Comparison of ENCODE assay signal across 8 mouse cellular contexts in genomic region chr6:126938047-126938446, GRCm38 (mm10). TPM values are rescaled to one million over a fixed set of nuclear protein-coding genes. Genes with fewer than 3 reads are reported as not detected.
DNase-seq lines count a peak whose midpoint lies in the region; ATAC-seq and TF ChIP-seq lines count a peak whose summit lies in the region.

No protein-coding gene starts in this region.

- TF ChIP-seq EP300 in heart, postnatal 0 days (IDR thresholded peaks at IDR 0.05; ENCODE audit: low read depth), result no peak

- peaks cover 23% of the 10 kb centered on the region; the same call in 1 of the 2 replicates for H3K36me3 ChIP-seq in kidney, embryonic 14.5 days (ENCODE audit: control insufficient read depth, insufficient read depth, low read length)
- peaks cover 49% of the 10 kb centered on the region for H3K36me3 ChIP-seq in G1E (replicated peaks)
- H3K36me3 ChIP-seq in heart, postnatal 0 days (replicated peaks; ENCODE audit: control insufficient read depth, insufficient read depth, low read length), result peaks cover 30% of the 10 kb centered on the region
- H3K36me3 ChIP-seq in midbrain, embryonic 12.5 days, result peaks cover 15% of the 10 kb centered on the region

- H3K9ac ChIP-seq in kidney, embryonic 14.5 days (ENCODE audit: low read depth, low read length), result peak overlapping the region; percentile 76; the same call in 1 of the 2 replicates
- H3K9ac ChIP-seq in heart, postnatal 0 days (replicated peaks; ENCODE audit: low read depth, low read length), result no peak overlapping the region
- 0 out of 2 replicates have a peak overlapping the region, but pooled peaks have one; percentile 79 for H3K9ac ChIP-seq in midbrain, embryonic 12.5 days (replicated peaks)

- H3K4me1 ChIP-seq in kidney, embryonic 14.5 days (ENCODE audit: control insufficient read depth, insufficient read depth, low read length), result peaks cover 11% of the 10 kb centered on the region; the same call in 1 of the 2 replicates
- H3K4me1 ChIP-seq in G1E (ENCODE audit: insufficient read depth, low read depth, low read length), result peaks cover 33% of the 10 kb centered on the region
- H3K4me1 ChIP-seq in heart, postnatal 0 days (ENCODE audit: control insufficient read depth, insufficient read depth), result peaks cover 20% of the 10 kb centered on the region
- H3K4me1 ChIP-seq in midbrain, embryonic 12.5 days, result peaks cover 31% of the 10 kb centered on the region

- no peak overlapping the region for H3K27ac ChIP-seq in kidney, embryonic 14.5 days (ENCODE audit: low read depth, low read length)
- no peak overlapping the region for H3K27ac ChIP-seq in heart, postnatal 0 days (ENCODE audit: low read depth)
- H3K27ac ChIP-seq in midbrain, embryonic 12.5 days (replicated peaks), result no peak overlapping the region

- peak; percentile 13; the same call in 1 of the 2 replicates for TF ChIP-seq CTCF in G1E (IDR thresholded peaks at IDR 0.05; ENCODE audit: low read depth, low read length)
- TF ChIP-seq CTCF in heart, postnatal 0 days (IDR thresholded peaks at IDR 0.05; ENCODE audit: low read depth), result no peak

- peak overlapping the region; percentile 73 for H3K4me3 ChIP-seq in kidney, embryonic 14.5 days (ENCODE audit: low read length)
- peak overlapping the region; percentile 84 for H3K4me3 ChIP-seq in G1E (ENCODE audit: low read depth, low read length)
- H3K4me3 ChIP-seq in heart, postnatal 0 days (ENCODE audit: low read depth, low read length), result peak overlapping the region; percentile 71
- H3K4me3 ChIP-seq in midbrain, embryonic 12.5 days, result peak overlapping the region; percentile 78

- no peaks in the 10 kb centered on the region for H3K27me3 ChIP-seq in kidney, embryonic 14.5 days (ENCODE audit: control insufficient read depth, insufficient read depth, low read length)
- H3K27me3 ChIP-seq in G1E (ENCODE audit: insufficient read depth, low read length), result no peaks in the 10 kb centered on the region
- no peaks in the 10 kb centered on the region for H3K27me3 ChIP-seq in heart, postnatal 0 days (ENCODE audit: control insufficient read depth, insufficient read depth, low read length)
- H3K27me3 ChIP-seq in midbrain, embryonic 12.5 days, result no peaks in the 10 kb centered on the region

- no peaks in the 10 kb centered on the region for H3K9me3 ChIP-seq in kidney, embryonic 14.5 days (ENCODE audit: control insufficient read depth, low read length)
- H3K9me3 ChIP-seq in G1E (replicated peaks), result no peaks in the 10 kb centered on the region
- no peaks in the 10 kb centered on the region for H3K9me3 ChIP-seq in heart, postnatal 0 days (replicated peaks; ENCODE audit: control insufficient read depth, low read length)
- H3K9me3 ChIP-seq in midbrain, embryonic 12.5 days, result no peaks in the 10 kb centered on the region

- ATAC-seq in kidney, embryonic 14.5 days (ENCODE audit: low FRiP score, low TSS enrichment), result no peak
- no peak for ATAC-seq in G1E (ENCODE audit: extremely low read depth, insufficient number of reproducible peaks, low FRiP score, poor library complexity, severe bottlenecking)
- no peak for ATAC-seq in heart, postnatal 0 days (ENCODE audit: insufficient read depth, low read depth)
- no peak for ATAC-seq in midbrain, embryonic 12.5 days (ENCODE audit: low FRiP score, low read depth)

- 89% methylated on average over 2 of the region's 2 CpGs for WGBS in kidney, embryonic 14.5 days
- WGBS in heart, postnatal 0 days, result 78% methylated on average over 2 of the region's 2 CpGs
- 78% methylated on average over 2 of the region's 2 CpGs for WGBS in midbrain, embryonic 12.5 days

- peak overlapping the region; percentile 58 for H3K4me2 ChIP-seq in kidney, embryonic 14.5 days (replicated peaks; ENCODE audit: low read depth, low read length)
- peak overlapping the region; percentile 87 for H3K4me2 ChIP-seq in heart, postnatal 0 days (ENCODE audit: low read depth, low read length)
- peak overlapping the region; percentile 98 for H3K4me2 ChIP-seq in midbrain, embryonic 12.5 days (replicated peaks)

- DNase-seq in kidney, adult 18-20 months, result no peak
- no peak for DNase-seq in G1E (ENCODE audit: low spot score)
- no peak for DNase-seq in heart, postnatal 0 days (ENCODE audit: low spot score)
- DNase-seq in T-cell, adult 2 months (ENCODE audit: low spot score), result no peak
- DNase-seq in urinary bladder, postnatal 36 days (ENCODE audit: low spot score in 2 of 2), result no peak
- no peak for DNase-seq in spleen, postnatal 14 days (ENCODE audit: low spot score in 2 of 2)

RNA-seq across cellular contexts. Expression of gene Rad51ap1, which starts 1.3 kb away (rescaled TPM):
- polyA plus RNA-seq in kidney, embryonic 14.5 days (2014; fragmentation: Nextera tagmentation; extraction: Ambion mirVana), result 68.0 and 73.8 TPM in 2 replicates
- 75.9 and 77.4 TPM in 2 replicates for total RNA-seq in G1E (2014; fragmentation: Nextera tagmentation)
- total RNA-seq in G1E (2017), result 180 and 187 TPM in 2 replicates
- polyA plus RNA-seq in G1E (2012), result 41.8 and 50.2 TPM in 2 replicates
- total RNA-seq in heart, postnatal 0 days (2014; rRNA removed; ENCODE audit: low replicate concordance), result 12.9 and 14.9 TPM in 2 replicates
- 9.4 and 9.5 TPM in 2 replicates for polyA plus RNA-seq in heart, postnatal 0 days (2015; fragmentation: Nextera tagmentation; extraction: Ambion mirVana)
- polyA plus RNA-seq in midbrain, embryonic 12.5 days (2016; fragmentation: Nextera tagmentation; extraction: Ambion mirVana), result 56.2 and 56.7 TPM in 2 replicates

RNA-seq across cellular contexts. Expression of gene D6Wsu163e, which starts 1.7 kb away (rescaled TPM):
- polyA plus RNA-seq in kidney, embryonic 14.5 days (2014; fragmentation: Nextera tagmentation; extraction: Ambion mirVana), result 14.2 and 16.8 TPM in 2 replicates
- total RNA-seq in G1E (2014; fragmentation: Nextera tagmentation) (27.3 and 36.3 TPM in 2 replicates), G1E (2017) (61.2 and 65.9 TPM in 2 replicates)
- polyA plus RNA-seq in G1E (2012), result 3.3 and 4.0 TPM in 2 replicates
- total RNA-seq in heart, postnatal 0 days (2014; rRNA removed; ENCODE audit: low replicate concordance), result 3.8 and 5.3 TPM in 2 replicates
- 10.7 and 11.9 TPM in 2 replicates for polyA plus RNA-seq in heart, postnatal 0 days (2015; fragmentation: Nextera tagmentation; extraction: Ambion mirVana)
- polyA plus RNA-seq in midbrain, embryonic 12.5 days (2016; fragmentation: Nextera tagmentation; extraction: Ambion mirVana), result 20.2 and 24.7 TPM in 2 replicates

RNA-seq across cellular contexts. Expression of gene Dyrk4, which starts 16.4 kb away (rescaled TPM):
- not detected in 2 replicates for polyA plus RNA-seq in kidney, embryonic 14.5 days (2014; fragmentation: Nextera tagmentation; extraction: Ambion mirVana)
- total RNA-seq in G1E (2014; fragmentation: Nextera tagmentation) (not detected in 2 replicates), G1E (2017) (not detected in 2 replicates)
- not detected in 2 replicates for polyA plus RNA-seq in G1E (2012)
- total RNA-seq in heart, postnatal 0 days (2014; rRNA removed; ENCODE audit: low replicate concordance), result not detected in 2 replicates
- polyA plus RNA-seq in heart, postnatal 0 days (2015; fragmentation: Nextera tagmentation; extraction: Ambion mirVana), result 0.05 and 0.15 TPM in 2 replicates
- not detected in 2 replicates for polyA plus RNA-seq in midbrain, embryonic 12.5 days (2016; fragmentation: Nextera tagmentation; extraction: Ambion mirVana)
